Mouse (Mus musculus): ENCODE results near the gene Rinl.

GRCm38 (mm10) chr7:28792391-28793185 is 3.8 kb downstream of the Rinl start:
- TF ChIP-seq CTCF (IDR thresholded peaks at IDR 0.05) (no peak), POLR2A (IDR thresholded peaks at IDR 0.05; ENCODE audit: insufficient read depth, low read depth, low read length) (no peak), EP300 (IDR thresholded peaks at IDR 0.05; ENCODE audit: insufficient read depth, low read depth, low read length) (no peak)

All from heart, adult 2 months (tissue).